Mouse (Mus musculus): ENCODE results near the gene Gins3.

DNA sequence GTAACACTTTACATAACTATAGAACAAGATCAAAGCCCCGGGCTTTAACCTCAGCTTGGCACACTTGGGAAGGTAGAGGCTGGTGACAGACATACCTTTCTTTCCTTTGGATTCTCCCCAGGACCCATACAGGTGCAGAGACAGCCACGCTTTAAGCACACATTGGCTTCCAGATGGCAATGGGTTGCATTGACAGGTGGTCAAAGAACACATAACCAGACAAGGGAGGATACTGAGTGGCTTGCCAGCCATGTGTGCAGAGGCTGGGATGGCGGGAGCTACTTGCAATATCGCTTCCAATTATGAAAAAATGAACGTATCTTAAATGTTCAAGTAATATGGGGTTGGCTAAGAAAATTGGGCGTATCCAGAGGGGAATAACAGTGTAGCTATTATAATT lies 38.6 kb downstream of the Gins3 start:
- TF ChIP-seq POLR2A (IDR thresholded peaks at IDR 0.05; ENCODE audit: low read depth, low read length) (no peak), CTCF (conservative IDR thresholded peaks at IDR 0.05; ENCODE audit: insufficient read depth, insufficient read length, low read depth, low read length) (no peak)

Data from kidney, adult 2 months (tissue).